Mouse (Mus musculus): ENCODE measurements around the gene Ash1l. TPM values are rescaled to one million over a fixed set of nuclear protein-coding genes. Genes with fewer than 3 reads are reported as not detected.

Ash1l gene
- total RNA-seq, 2 experiments from 2014 or later: 37.7 to 39.9 TPM

Other genes with a start within 250 kb of the Ash1l start
- gene Rit1, start 233.8 kb upstream of the Ash1l start, total RNA-seq (2021): 10 to 100 TPM; 91.0 to 99.6 TPM
- gene Syt11, start 175.5 kb upstream of the Ash1l start, total RNA-seq (2021): 1 to 10 TPM; 6.2 to 7.0 TPM
- 10 to 100 TPM; 20.6 to 21.0 TPM for gene Gon4l, start 115.4 kb upstream of the Ash1l start, total RNA-seq (2021)
- gene Msto1, start 36.6 kb upstream of the Ash1l start, total RNA-seq (2021): 10 to 100 TPM; 14.1 to 15.7 TPM
- 100 to 1,000 TPM; 128 to 152 TPM for gene Dap3, start 559 bp downstream of the Ash1l start, total RNA-seq (2021)
- 10 to 100 TPM; 24.4 to 25.1 TPM for gene Rusc1, start 142.7 kb downstream of the Ash1l start, total RNA-seq (2021)
- not detected for gene Gm43738, start 150.5 kb downstream of the Ash1l start, total RNA-seq (2021)
- gene Fdps, start 151.3 kb downstream of the Ash1l start, total RNA-seq (2021): 10 to 100 TPM; 20.0 to 20.7 TPM
- not detected for gene Pklr, start 185.5 kb downstream of the Ash1l start, total RNA-seq (2021)
- gene Hcn3, start 209.6 kb downstream of the Ash1l start, total RNA-seq (2021): under 1 TPM; 0.17 to 0.38 TPM
- 10 to 100 TPM; 15.8 to 19.9 TPM for gene Clk2, start 214.2 kb downstream of the Ash1l start, total RNA-seq (2021)
- gene Scamp3, start 226.9 kb downstream of the Ash1l start, total RNA-seq (2021): 10 to 100 TPM; 49.8 to 49.9 TPM
- gene Fam189b, start 232.5 kb downstream of the Ash1l start, total RNA-seq (2021): 1 to 10 TPM; 4.6 to 5.5 TPM

Measured in heart, postnatal 36 days (tissue).